ENCODE assay signal across 20 mouse cellular contexts in the genomic region with DNA sequence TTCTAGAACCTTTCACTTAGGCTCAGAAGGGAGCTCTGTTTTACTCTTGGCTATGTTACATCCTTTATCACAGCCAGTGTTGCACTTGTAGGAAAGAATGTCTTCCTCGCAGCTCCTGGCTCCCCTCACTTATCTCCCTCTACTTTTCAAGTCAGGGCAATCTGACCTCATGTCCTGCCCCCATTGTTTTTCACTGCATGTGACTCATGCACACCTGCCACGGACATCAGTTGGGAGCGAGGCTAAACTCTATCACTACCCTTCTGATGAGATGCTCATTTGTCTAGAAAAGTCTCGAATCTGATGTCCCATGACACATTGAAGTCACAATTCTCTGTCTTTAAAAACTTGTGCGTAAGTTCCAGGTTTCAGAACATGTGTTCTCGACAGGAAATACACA. TPM values are rescaled to one million over a fixed set of nuclear protein-coding genes. Genes with fewer than 3 reads are reported as not detected.
"Had no signal": no experiment of that assay in that cellular context is flagged by ENCODE, and none has a peak within 500 bp of the region (broad histone marks: within the 10 kb centered on the region; RNA-seq: fewer than 3 reads in every experiment).

No protein-coding gene starts in this region.

- H3K36me3 ChIP-seq: midbrain, embryonic 10.5 days; midbrain, embryonic 13.5 days; midbrain, embryonic 15.5 days; neural tube, embryonic 12.5 days had no signal

- H3K27me3 ChIP-seq: midbrain, embryonic 13.5 days; midbrain, embryonic 15.5 days; neural tube, embryonic 12.5 days had no signal

- H3K4me3 ChIP-seq: midbrain, embryonic 10.5 days; midbrain, embryonic 13.5 days; midbrain, embryonic 15.5 days; neural tube, embryonic 12.5 days had no signal

- H3K4me2 ChIP-seq: lung, embryonic 14.5 days; midbrain, embryonic 13.5 days; midbrain, embryonic 15.5 days; neural tube, embryonic 12.5 days had no signal

- DNase-seq: lung, adult 18-20 months; lung, embryonic 14.5 days; lung, postnatal 10 days; lung, postnatal 4 days; right cerebral cortex, postnatal 25 days; right cerebral cortex, postnatal 4 days; spleen, adult 18-20 months; thymus, adult 18-20 months; thymus, postnatal 14 days; thymus, postnatal 36 days had no signal

RNA-seq across cellular contexts. Expression of a gene that starts 12.3 kb away (rescaled TPM):
- total RNA-seq: megakaryocyte, adult 5-6 weeks; megakaryocyte-erythroid progenitor cell, adult 5-6 weeks; neutrophil, adult 5-6 weeks had no signal
- polyA plus RNA-seq: liver, embryonic 16.5 days; neural tube, embryonic 12.5 days; small intestine, adult 2 months; stomach, embryonic 16.5 days had no signal
